Mouse (Mus musculus): ENCODE results near the gene Eno3.

Eno3 gene

GRCm38 (mm10) chr11:70656964-70657363 lies at the start of gene Eno3:
Gene Eno3, plus strand, starts transcription at chr11:70657202.
- peak; percentile 54 to 73 for DNase-seq (ENCODE audit: inconsistent age in 2 of 2, low spot score in 1 of 2)

- DNase-seq (ENCODE audit: inconsistent age in 2 of 2, low spot score in 1 of 2): no peak
Observed at GRCm38 (mm10) chr11:70607611-70608010, 49.4 kb upstream of the Eno3 start.

- peak in 1 of 2 experiments; percentile 48 for DNase-seq (ENCODE audit: inconsistent age in 2 of 2, low spot score in 1 of 2)
Observed at GRCm38 (mm10) chr11:70608381-70609066, 48.5 kb upstream of the Eno3 start.

GRCm38 (mm10) chr11:70610752-70611151 lies 46.2 kb upstream of the Eno3 start:
- no peak for DNase-seq (ENCODE audit: inconsistent age in 2 of 2, low spot score in 1 of 2)

- DNase-seq (ENCODE audit: inconsistent age in 2 of 2, low spot score in 1 of 2): peak in 1 of 2 experiments; percentile 56
Observed at GRCm38 (mm10) chr11:70612505-70612904, 44.5 kb upstream of the Eno3 start.

GRCm38 (mm10) chr11:70615074-70615473 lies 41.9 kb upstream of the Eno3 start:
- peak; percentile 69 to 87 for DNase-seq (ENCODE audit: inconsistent age in 2 of 2, low spot score in 1 of 2)

GRCm38 (mm10) chr11:70615516-70616093 lies 41.4 kb upstream of the Eno3 start, which contains the start of gene 4930544D05Rik:
Gene 4930544D05Rik, plus strand, starts transcription at chr11:70615848.
- DNase-seq (ENCODE audit: inconsistent age in 2 of 2, low spot score in 1 of 2): no peak

GRCm38 (mm10) chr11:70619101-70619500 lies 37.9 kb upstream of the Eno3 start, which contains the start of gene Chrne:
Gene Chrne, minus strand, starts transcription at chr11:70619216.
- DNase-seq (ENCODE audit: inconsistent age in 2 of 2, low spot score in 1 of 2): no peak

GRCm38 (mm10) chr11:70621972-70622814 lies 34.8 kb upstream of the Eno3 start:
- DNase-seq (ENCODE audit: inconsistent age in 2 of 2, low spot score in 1 of 2): no peak

GRCm38 (mm10) chr11:70623053-70623742 lies 33.8 kb upstream of the Eno3 start:
- DNase-seq (ENCODE audit: inconsistent age in 2 of 2, low spot score in 1 of 2): peak in 1 of 2 experiments; percentile 79

- peak; percentile 30 to 72 for DNase-seq (ENCODE audit: inconsistent age in 2 of 2, low spot score in 1 of 2)
Observed at GRCm38 (mm10) chr11:70625473-70625872, 31.5 kb upstream of the Eno3 start.

- DNase-seq (ENCODE audit: inconsistent age in 2 of 2, low spot score in 1 of 2): no peak
Observed at GRCm38 (mm10) chr11:70626877-70627276, 30.1 kb upstream of the Eno3 start.

- DNase-seq (ENCODE audit: inconsistent age in 2 of 2, low spot score in 1 of 2): peak in 1 of 2 experiments; percentile 69
Observed at GRCm38 (mm10) chr11:70628431-70628830, 28.6 kb upstream of the Eno3 start.

GRCm38 (mm10) chr11:70629557-70629956 lies 27.4 kb upstream of the Eno3 start:
- peak in 1 of 2 experiments; percentile 50 for DNase-seq (ENCODE audit: inconsistent age in 2 of 2, low spot score in 1 of 2)

- DNase-seq (ENCODE audit: inconsistent age in 2 of 2, low spot score in 1 of 2): no peak
Observed at GRCm38 (mm10) chr11:70630129-70630528, 26.9 kb upstream of the Eno3 start.

GRCm38 (mm10) chr11:70635601-70636000 lies 21.4 kb upstream of the Eno3 start:
- DNase-seq (ENCODE audit: inconsistent age in 2 of 2, low spot score in 1 of 2): no peak

GRCm38 (mm10) chr11:70637764-70638163 lies 19.2 kb upstream of the Eno3 start:
- no peak for DNase-seq (ENCODE audit: inconsistent age in 2 of 2, low spot score in 1 of 2)

GRCm38 (mm10) chr11:70638293-70638692 lies 18.7 kb upstream of the Eno3 start:
- no peak for DNase-seq (ENCODE audit: inconsistent age in 2 of 2, low spot score in 1 of 2)

- DNase-seq (ENCODE audit: inconsistent age in 2 of 2, low spot score in 1 of 2): no peak
Observed at GRCm38 (mm10) chr11:70638714-70639278, 18.2 kb upstream of the Eno3 start, which contains the start of gene Gp1ba. Gene Gp1ba, plus strand, starts transcription at chr11:70639122.

GRCm38 (mm10) chr11:70639976-70640375 lies 17.0 kb upstream of the Eno3 start:
- peak; percentile 27 to 66 for DNase-seq (ENCODE audit: inconsistent age in 2 of 2, low spot score in 1 of 2)

- DNase-seq (ENCODE audit: inconsistent age in 2 of 2, low spot score in 1 of 2): no peak
Observed at GRCm38 (mm10) chr11:70641241-70641640, 15.8 kb upstream of the Eno3 start.

Measured in adrenal gland, adult (tissue).